28 mouse cellular contexts compared by ENCODE assay signal in the genomic region with DNA sequence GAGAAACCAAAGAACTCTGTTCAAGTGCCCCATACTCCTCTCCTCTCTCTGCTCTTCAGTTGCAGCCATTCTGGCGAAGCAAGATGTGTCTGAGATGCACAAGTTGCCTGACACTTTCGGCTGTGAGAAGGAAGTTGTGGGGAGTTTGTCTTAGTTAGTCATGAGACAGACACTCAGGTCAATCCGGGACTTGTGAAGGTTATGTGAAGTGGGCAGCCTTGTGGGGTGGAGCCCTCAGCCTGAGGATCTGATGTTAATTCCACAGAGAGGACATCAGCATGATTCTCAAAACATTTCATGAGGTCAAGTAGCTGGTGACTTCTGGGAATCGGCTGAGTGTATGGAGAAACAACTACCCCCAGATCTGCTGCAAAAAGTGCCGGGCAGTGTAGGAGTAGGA. TPM values are rescaled to one million over a fixed set of nuclear protein-coding genes. Genes with fewer than 3 reads are reported as not detected.
"Had no signal": no experiment of that assay in that cellular context is flagged by ENCODE, and none has a peak within 500 bp of the region (broad histone marks: within the 10 kb centered on the region; RNA-seq: fewer than 3 reads in every experiment).

No protein-coding gene starts in this region.

- ATAC-seq: hindbrain, embryonic 16.5 days; inflammation-experienced regulatory T-cells, adult 6 months; intestine, embryonic 15.5 days; intestine, postnatal 0 days; liver, embryonic 12.5 days had no signal

- H3K9ac ChIP-seq: heart, embryonic 12.5 days; hindbrain, embryonic 12.5 days; hindbrain, embryonic 14.5 days; intestine, embryonic 15.5 days; limb, embryonic 13.5 days; limb, embryonic 15.5 days; liver, embryonic 12.5 days; liver, embryonic 14.5 days had no signal

- H3K27me3 ChIP-seq: heart, embryonic 12.5 days; hindbrain, embryonic 12.5 days; intestine, embryonic 15.5 days; limb, embryonic 13.5 days; limb, embryonic 15.5 days; liver, embryonic 12.5 days had no signal

- H3K27ac ChIP-seq: gastrocnemius, adult 2 months; heart, embryonic 10.5 days; hindbrain, embryonic 10.5 days; hindbrain, embryonic 12.5 days; hindbrain, embryonic 14.5 days; intestine, embryonic 15.5 days; limb, embryonic 13.5 days; limb, embryonic 15.5 days; liver, embryonic 12.5 days; liver, embryonic 14.5 days had no signal

- H3K4me3 ChIP-seq: gastrocnemius, adult 2 months; heart, embryonic 10.5 days; heart, embryonic 12.5 days; hindbrain, embryonic 10.5 days; hindbrain, embryonic 12.5 days; intestine, embryonic 15.5 days; limb, embryonic 13.5 days; limb, embryonic 15.5 days; liver, embryonic 12.5 days had no signal

- H3K4me1 ChIP-seq: heart, embryonic 10.5 days; heart, embryonic 12.5 days; hindbrain, embryonic 10.5 days; hindbrain, embryonic 12.5 days; intestine, embryonic 15.5 days; limb, embryonic 13.5 days; limb, embryonic 15.5 days; liver, embryonic 12.5 days had no signal

- H3K9me3 ChIP-seq: hindbrain, embryonic 12.5 days; intestine, embryonic 15.5 days; limb, embryonic 13.5 days; limb, embryonic 15.5 days had no signal

- H3K4me2 ChIP-seq: heart, embryonic 12.5 days; hindbrain, embryonic 12.5 days; hindbrain, embryonic 14.5 days; intestine, embryonic 15.5 days; limb, embryonic 13.5 days; limb, embryonic 15.5 days; liver, embryonic 12.5 days had no signal

- DNase-seq: gastrocnemius, adult 2 months; gastrocnemius, postnatal 10 days; gastrocnemius, postnatal 25 days; heart, adult 18-20 months; heart, postnatal 10 days; heart, postnatal 4 days; kidney, adult 18-20 months; kidney, adult 8-10 months; kidney, postnatal 10 days; kidney, postnatal 25 days; kidney, postnatal 4 days; layer of hippocampus, adult 9-11 months; layer of hippocampus, postnatal 36 days; left cerebral cortex, postnatal 4 days had no signal

RNA-seq across cellular contexts. Expression of a gene that starts 8.7 kb away (rescaled TPM):
- total RNA-seq: granulocyte monocyte progenitor cell, adult 5-6 weeks had no signal

RNA-seq across cellular contexts. Expression of a gene that starts 13.8 kb away (rescaled TPM):
- total RNA-seq: granulocyte monocyte progenitor cell, adult 5-6 weeks had no signal
